8 mouse cellular contexts compared by ENCODE assay signal in the genomic region with DNA sequence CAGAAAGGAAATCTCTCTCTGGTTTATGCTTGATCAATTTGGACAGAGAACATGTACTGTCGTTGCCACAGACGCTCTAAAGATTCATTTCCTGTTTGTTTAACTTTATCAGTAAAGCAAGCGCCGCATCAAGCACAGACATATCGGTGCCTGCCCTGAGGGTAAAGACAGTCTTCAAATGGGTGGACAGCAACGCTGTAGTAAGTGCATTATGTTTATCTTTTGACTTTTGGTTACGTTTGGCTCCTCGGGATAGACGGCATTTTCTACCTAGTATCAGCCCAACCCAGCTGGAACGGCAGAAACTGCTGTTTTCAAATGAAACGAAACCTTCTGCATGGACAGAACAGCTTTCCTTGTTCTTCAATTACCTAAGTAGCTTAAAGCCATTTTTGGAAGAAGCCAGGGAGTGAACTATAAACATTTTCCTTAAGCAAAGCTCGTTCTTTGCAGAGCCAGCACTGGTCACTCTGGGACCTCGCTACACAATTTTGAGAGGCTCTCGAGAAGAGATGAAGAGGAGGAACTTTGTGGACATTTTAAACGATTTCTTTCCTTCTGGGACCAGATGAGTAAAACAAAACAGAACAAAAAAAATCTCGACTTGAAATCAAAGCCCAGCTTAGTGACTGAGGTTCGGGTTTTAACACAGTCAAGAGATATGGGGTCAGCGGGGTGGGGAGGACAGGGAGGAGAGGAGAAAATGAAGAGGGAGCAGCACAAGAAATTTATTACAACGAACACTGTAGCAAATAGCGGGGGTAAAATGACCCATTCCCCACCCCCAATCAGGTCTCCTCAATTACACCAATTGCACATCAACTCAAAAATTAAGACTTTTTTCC.
DNase-seq lines count a peak whose midpoint lies in the region; ATAC-seq lines count a peak whose summit lies in the region.

No protein-coding gene starts in this region.

- H3K9ac ChIP-seq in intestine, embryonic 16.5 days (ENCODE audit: low read depth, low read length), result peak overlapping the region; percentile 60

- no peaks in the 10 kb centered on the region for H3K4me1 ChIP-seq in intestine, embryonic 16.5 days (ENCODE audit: control insufficient read depth, insufficient read depth, low read length)

- H3K27ac ChIP-seq in intestine, embryonic 16.5 days (ENCODE audit: low read length), result peak overlapping the region; percentile 81

- DNase-seq in kidney, adult 18-20 months, result peak; percentile 42
- DNase-seq in kidney, adult 11 months, result no peak
- peak; percentile 14 for DNase-seq in lung, postnatal 25 days (ENCODE audit: low spot score)
- no peak for DNase-seq in layer of hippocampus, adult 9-11 months
- no peak for DNase-seq in right cerebral cortex, adult 18-20 months
- no peak for DNase-seq in layer of hippocampus, adult 11-12 months (ENCODE audit: low spot score)

- H3K36me3 ChIP-seq in intestine, embryonic 16.5 days (ENCODE audit: control insufficient read depth, insufficient read depth, low read length), result no peaks in the 10 kb centered on the region

- ATAC-seq in common myeloid progenitor, adult 5-6 weeks (replicated peaks; ENCODE audit: low read depth, poor library complexity, severe bottlenecking), result peak; percentile 66
- ATAC-seq in intestine, embryonic 16.5 days, result peak; percentile 61

- no peaks in the 10 kb centered on the region for H3K27me3 ChIP-seq in intestine, embryonic 16.5 days (replicated peaks; ENCODE audit: control insufficient read depth, insufficient read depth, low read length)

- 19% methylated on average over 20 of the region's 20 CpGs for WGBS in intestine, embryonic 16.5 days

- peak overlapping the region; percentile 51 for H3K4me3 ChIP-seq in intestine, embryonic 16.5 days (ENCODE audit: low read length)

- peak overlapping the region; percentile 68 for H3K4me2 ChIP-seq in intestine, embryonic 16.5 days (ENCODE audit: low read depth, low read length)

- no peaks in the 10 kb centered on the region for H3K9me3 ChIP-seq in intestine, embryonic 16.5 days (ENCODE audit: control insufficient read depth, low read length)

Comparison
In these comparisons a context has a peak if more than half of its experiments do, and no peak if none do; other contexts are left out.
1. DNase-seq: peak in kidney, adult 18-20 months (single experiment) and lung, postnatal 25 days (single experiment); none in kidney, adult 11 months (single experiment), layer of hippocampus, adult 9-11 months (single experiment), right cerebral cortex, adult 18-20 months (single experiment) and layer of hippocampus, adult 11-12 months (single experiment).